Mouse (Mus musculus) brown adipose tissue, adult 24 weeks (tissue): ENCODE data around the gene Dok3. TPM values are rescaled to one million over a fixed set of nuclear protein-coding genes. Genes with fewer than 3 reads are reported as not detected.

Experiments
- H3K27ac ChIP-seq: fragments of 200-500 bp; replicated peaks from 2 replicates; pipeline ENCODE4 v1.5.1; 2012; ENCODE audit warnings: low read depth, mild to moderate bottlenecking, low read length
- H3K4me1 ChIP-seq: fragments of 200-500 bp; 2 replicates; pipeline ENCODE4 v1.6.1; 2012; ENCODE audit warnings: low read length, mixed read lengths; ENCODE audit not compliant: control insufficient read depth, insufficient read depth, insufficient read length
- H3K4me3 ChIP-seq: fragments of 200-500 bp; 2 replicates; pipeline ENCODE4 v1.5.1; 2012; ENCODE audit warnings: low read depth, mild to moderate bottlenecking, low read length, moderate library complexity; ENCODE audit not compliant: insufficient read depth
- polyA plus RNA-seq: library from polyadenylated mRNA; stranded (reverse); fragments of >200 nt; gene quantifications from 2 replicates; pipeline ENCODE4 v1.2.4, GENCODE M21; 2012; ENCODE audit not compliant: missing spikeins, insufficient read depth, insufficient read length

Dok3 gene
- polyA plus RNA-seq, 1 experiment, result 1.3 TPM

DNA sequence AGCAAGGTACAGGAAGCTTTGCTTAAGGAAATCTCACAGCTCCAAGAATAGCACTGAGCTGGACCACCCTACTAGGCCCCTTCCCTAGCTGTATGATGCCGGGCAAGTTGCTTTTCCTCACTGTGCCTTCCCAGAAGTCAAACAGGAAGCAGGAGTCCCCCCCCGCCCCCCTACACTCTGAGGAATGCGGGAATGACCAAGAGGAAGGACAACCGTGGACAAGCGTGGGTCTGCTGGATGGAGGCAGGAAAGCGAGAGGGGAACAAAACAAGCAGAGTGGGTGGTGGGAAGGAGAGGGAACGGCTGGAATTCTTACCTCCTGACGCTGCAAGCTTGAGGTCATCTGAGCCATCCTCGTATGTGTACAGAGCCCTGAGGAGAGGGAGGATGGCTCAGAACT lies 46.0 kb downstream of the Dok3 start:
- no peak overlapping the region for H3K4me3 ChIP-seq
- peak overlapping the region; percentile 54 for H3K27ac ChIP-seq

GRCm38 (mm10) chr13:55482542-55482941 lies 46.6 kb downstream of the Dok3 start:
- H3K27ac ChIP-seq, result peak overlapping the region; percentile 54; the same call in 1 of the 2 replicates
- H3K4me3 ChIP-seq, result no peak overlapping the region
- peaks cover 5% of the 10 kb centered on the region; the same call in 1 of the 2 replicates for H3K4me1 ChIP-seq

More for the DNA sequence above, 46.0 kb downstream of the Dok3 start:
- peaks cover 5% of the 10 kb centered on the region; the same call in 1 of the 2 replicates for H3K4me1 ChIP-seq

GRCm38 (mm10) chr13:55479929-55480328 lies 49.2 kb downstream of the Dok3 start:
- Histone ChIP-seq H3K27ac (no peak overlapping the region), H3K4me3 (no peak overlapping the region), H3K4me1 (peaks cover 5% of the 10 kb centered on the region; the same call in 1 of the 2 replicates)

- H3K27ac ChIP-seq, result peak overlapping the region; percentile 43
- H3K4me1 ChIP-seq, result peaks cover 5% of the 10 kb centered on the region; the same call in 1 of the 2 replicates
- no peak overlapping the region for H3K4me3 ChIP-seq
Observed at GRCm38 (mm10) chr13:55479008-55479407, 50.1 kb downstream of the Dok3 start.

- H3K4me3 ChIP-seq, result no peak overlapping the region
- H3K27ac ChIP-seq, result no peak overlapping the region
- H3K4me1 ChIP-seq, result peaks cover 5% of the 10 kb centered on the region; the same call in 1 of the 2 replicates
Observed at GRCm38 (mm10) chr13:55478036-55478435, 51.1 kb downstream of the Dok3 start.

GRCm38 (mm10) chr13:55477492-55477891 lies 51.6 kb downstream of the Dok3 start:
- H3K4me1 ChIP-seq, result peaks cover 5% of the 10 kb centered on the region

GRCm38 (mm10) chr13:55476256-55476655 lies 52.8 kb downstream of the Dok3 start:
- no peak overlapping the region for H3K27ac ChIP-seq
- no peak overlapping the region for H3K4me3 ChIP-seq

More at GRCm38 (mm10) chr13:55477492-55477891, 51.6 kb downstream of the Dok3 start:
- Histone ChIP-seq H3K27ac (no peak overlapping the region), H3K4me3 (no peak overlapping the region)

GRCm38 (mm10) chr13:55475750-55476149 lies 53.3 kb downstream of the Dok3 start:
- Histone ChIP-seq H3K4me3 (no peak overlapping the region), H3K27ac (no peak overlapping the region), H3K4me1 (peaks cover 5% of the 10 kb centered on the region)

More at GRCm38 (mm10) chr13:55476256-55476655, 52.8 kb downstream of the Dok3 start:
- peaks cover 5% of the 10 kb centered on the region for H3K4me1 ChIP-seq

GRCm38 (mm10) chr13:55474621-55475069 lies 54.5 kb downstream of the Dok3 start:
- H3K4me1 ChIP-seq, result peaks cover 5% of the 10 kb centered on the region
- no peak overlapping the region for H3K27ac ChIP-seq
- H3K4me3 ChIP-seq, result no peak overlapping the region

- Histone ChIP-seq H3K4me1 (peaks cover 5% of the 10 kb centered on the region), H3K27ac (no peak overlapping the region), H3K4me3 (no peak overlapping the region)
Observed at GRCm38 (mm10) chr13:55473961-55474360, 55.1 kb downstream of the Dok3 start.

Other genes with a start within 250 kb of the Dok3 start
- gene Prelid1, start 208.8 kb downstream of the Dok3 start, polyA plus RNA-seq, result 116 and 125 TPM in 2 replicates
- 40.0 and 56.9 TPM in 2 replicates for gene Rab24, start 207.3 kb downstream of the Dok3 start, polyA plus RNA-seq
- not detected in 2 replicates for gene Mxd3, start 199.5 kb downstream of the Dok3 start, polyA plus RNA-seq
- gene Lman2, start 166.5 kb downstream of the Dok3 start, polyA plus RNA-seq, result 87.3 and 88.0 TPM in 2 replicates
- not detected in 2 replicates for gene Rgs14, start 159.6 kb downstream of the Dok3 start, polyA plus RNA-seq
- gene Slc34a1, start 131.1 kb downstream of the Dok3 start, polyA plus RNA-seq, result not detected in 2 replicates
- gene Pfn3, start 114.1 kb downstream of the Dok3 start, polyA plus RNA-seq, result not detected in 2 replicates
- not detected in 2 replicates for gene F12, start 102.5 kb downstream of the Dok3 start, polyA plus RNA-seq
- 10.5 and 17.4 TPM in 2 replicates for gene Grk6, start 84.2 kb downstream of the Dok3 start, polyA plus RNA-seq
- not detected in 2 replicates for gene Prr7, start 65.0 kb downstream of the Dok3 start, polyA plus RNA-seq
- gene Dbn1, start 41.2 kb downstream of the Dok3 start, polyA plus RNA-seq, result 7.6 and 8.3 TPM in 2 replicates
- gene Pdlim7, start 15.6 kb downstream of the Dok3 start, polyA plus RNA-seq, result 8.0 and 16.1 TPM in 2 replicates
- 16.0 and 17.6 TPM in 2 replicates for gene Ddx41, start 7.4 kb upstream of the Dok3 start, polyA plus RNA-seq
- 4.4 and 9.7 TPM in 2 replicates for gene Fam193b, start 41.8 kb upstream of the Dok3 start, polyA plus RNA-seq
- gene Tmed9, start 44.4 kb upstream of the Dok3 start, polyA plus RNA-seq, result 34.0 and 61.2 TPM in 2 replicates
- 5.9 and 8.2 TPM in 2 replicates for gene B4galt7, start 70.6 kb upstream of the Dok3 start, polyA plus RNA-seq
- gene Caml, start 93.7 kb upstream of the Dok3 start, polyA plus RNA-seq, result 16.6 and 19.3 TPM in 2 replicates
- 16.4 and 21.2 TPM in 2 replicates for gene Ddx46, start 105.7 kb upstream of the Dok3 start, polyA plus RNA-seq
- gene B230219D22Rik, start 163.8 kb upstream of the Dok3 start, polyA plus RNA-seq, result 23.8 and 27.0 TPM in 2 replicates
- 42.2 and 43.3 TPM in 2 replicates for gene Txndc15, start 185.4 kb upstream of the Dok3 start, polyA plus RNA-seq
- gene Pcbd2, start 198.1 kb upstream of the Dok3 start, polyA plus RNA-seq, result 80.7 and 86.3 TPM in 2 replicates